Mouse (Mus musculus) kidney, embryonic 16.5 days (tissue): ENCODE data around the gene BC048562. TPM values are rescaled to one million over a fixed set of nuclear protein-coding genes. Genes with fewer than 3 reads are reported as not detected.

Experiments
- ATAC-seq: fragments of 200-750 bp; cut with Nextera tagmentation; 2 replicates; pipeline ENCODE4 v1.8.0; 2017; ENCODE audit warnings: moderate TSS enrichment; ENCODE audit not compliant: low FRiP score, low TSS enrichment
- H3K27ac ChIP-seq: fragments of 300-500 bp; sonication (generic); 2 replicates; pipeline ENCODE4 v1.5.1; 2014; ENCODE audit warnings: low read length
- H3K27me3 ChIP-seq: fragments of 300-500 bp; sonication (generic); 2 replicates; pipeline ENCODE4 v1.6.1; 2014; ENCODE audit warnings: low read length, control low read depth, mixed read lengths; ENCODE audit not compliant: insufficient read depth
- H3K36me3 ChIP-seq: fragments of 300-500 bp; sonication (generic); 2 replicates; pipeline ENCODE4 v1.6.1; 2014; ENCODE audit warnings: low read length, control low read depth, mixed read lengths; ENCODE audit not compliant: insufficient read depth
- H3K4me1 ChIP-seq: fragments of 300-500 bp; sonication (generic); 2 replicates; pipeline ENCODE4 v1.6.1; 2014; ENCODE audit warnings: low read length, control low read depth, mixed read lengths; ENCODE audit not compliant: insufficient read depth
- H3K4me2 ChIP-seq: fragments of 300-500 bp; sonication (generic); replicated peaks from 2 replicates; pipeline ENCODE4 v1.6.1; 2014; ENCODE audit warnings: low read depth, low read length
- H3K4me3 ChIP-seq: fragments of 300-500 bp; sonication (generic); 2 replicates; pipeline ENCODE4 v1.5.1; 2014; ENCODE audit warnings: mild to moderate bottlenecking, low read length
- H3K9ac ChIP-seq: fragments of 300-500 bp; sonication (generic); replicated peaks from 2 replicates; pipeline ENCODE4 v1.6.1; 2014; ENCODE audit warnings: low read length
- H3K9me3 ChIP-seq: fragments of 300-500 bp; sonication (generic); 2 replicates; pipeline ENCODE4 v1.6.1; 2016; ENCODE audit warnings: low read length, control low read depth
- WGBS: fragments of 180-500 bp; shearing (Covaris S2); extraction: QIAGEN DNeasy Blood & Tissue Kit; methylation state at CpG from one replicate; pipeline ENCODE4 v1.1.7; 2014; 5-methylcytosine and 5-hydroxymethylcytosine counted together
- polyA plus RNA-seq: library from polyadenylated mRNA; unstranded; fragments of >200 nt; fragmentation: Nextera tagmentation; extraction: Ambion mirVana; gene quantifications from 2 replicates; pipeline ENCODE4 v1.2.1, GENCODE M21; 2015

BC048562 gene
- polyA plus RNA-seq, 1 experiment from 2014 or later: not detected

DNA sequence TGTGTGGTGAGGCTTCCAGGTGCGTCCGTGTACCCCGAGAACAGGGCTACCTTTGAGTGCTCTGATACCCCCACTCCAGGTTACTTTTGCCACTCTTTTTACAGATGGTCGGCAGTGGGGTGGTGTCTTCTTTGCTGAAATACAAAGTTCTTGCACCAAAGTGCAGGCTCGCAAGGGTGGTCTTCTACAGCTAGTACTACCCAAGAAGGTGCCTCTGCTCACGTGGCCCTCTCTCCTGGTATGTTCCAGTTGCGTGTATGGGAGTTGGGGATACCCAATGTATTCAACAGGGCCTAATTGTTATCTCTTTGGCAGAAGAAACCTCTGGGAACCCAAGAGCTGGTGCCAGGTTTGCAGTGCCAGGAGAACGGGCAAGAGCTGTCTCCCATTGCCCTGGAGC lies 57.0 kb downstream of the BC048562 start:
- Histone ChIP-seq H3K9ac (no peak overlapping the region), H3K36me3 (peaks cover 76% of the 10 kb centered on the region), H3K9me3 (no peaks in the 10 kb centered on the region), H3K27ac (no peak overlapping the region), H3K27me3 (no peaks in the 10 kb centered on the region), H3K4me2 (no peak overlapping the region), H3K4me3 (no peak overlapping the region), H3K4me1 (peaks cover 21% of the 10 kb centered on the region)
- no peak for ATAC-seq
- WGBS: 98% methylated on average over 8 of the region's 8 CpGs

DNA sequence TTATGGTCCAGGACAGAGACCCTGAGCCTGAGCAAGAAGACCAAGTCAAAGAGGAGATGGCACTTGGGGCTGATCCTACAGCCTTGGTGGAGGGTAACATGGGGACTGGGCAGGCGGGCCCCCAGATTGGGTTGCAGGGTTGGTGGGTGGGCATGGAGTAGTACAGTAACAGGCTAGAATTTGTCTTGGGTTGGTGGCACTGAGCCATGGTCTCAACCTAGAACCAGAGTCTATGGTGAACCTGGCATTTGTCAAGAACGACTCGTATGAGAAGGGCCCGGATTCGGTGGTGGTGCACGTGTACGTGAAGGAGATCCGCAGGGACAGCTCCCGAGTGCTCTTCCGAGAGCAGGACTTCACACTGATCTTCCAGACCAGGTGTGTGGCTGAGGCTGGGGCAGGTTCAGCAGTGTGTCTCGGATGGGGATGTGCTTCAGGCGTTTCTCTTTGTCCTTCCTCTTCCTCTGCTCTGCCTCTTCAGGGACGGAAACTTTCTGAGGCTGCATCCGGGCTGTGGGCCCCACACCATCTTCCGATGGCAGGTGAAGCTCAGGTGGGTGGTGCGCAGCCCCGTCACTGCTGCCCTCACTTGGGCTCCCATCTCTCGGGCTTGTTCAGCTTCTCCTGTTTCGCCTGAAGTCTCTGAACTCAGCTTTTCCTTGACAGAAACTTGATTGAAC lies 58.0 kb downstream of the BC048562 start:
- no peak for ATAC-seq
- H3K9me3 ChIP-seq: no peaks in the 10 kb centered on the region
- peaks cover 21% of the 10 kb centered on the region for H3K4me1 ChIP-seq
- peaks cover 76% of the 10 kb centered on the region for H3K36me3 ChIP-seq
- no peak overlapping the region for H3K27ac ChIP-seq
- 94% methylated on average over 19 of the region's 19 CpGs for WGBS
- no peak overlapping the region for H3K4me3 ChIP-seq
- H3K9ac ChIP-seq: no peak overlapping the region
- H3K27me3 ChIP-seq: no peaks in the 10 kb centered on the region
- no peak overlapping the region for H3K4me2 ChIP-seq

DNA sequence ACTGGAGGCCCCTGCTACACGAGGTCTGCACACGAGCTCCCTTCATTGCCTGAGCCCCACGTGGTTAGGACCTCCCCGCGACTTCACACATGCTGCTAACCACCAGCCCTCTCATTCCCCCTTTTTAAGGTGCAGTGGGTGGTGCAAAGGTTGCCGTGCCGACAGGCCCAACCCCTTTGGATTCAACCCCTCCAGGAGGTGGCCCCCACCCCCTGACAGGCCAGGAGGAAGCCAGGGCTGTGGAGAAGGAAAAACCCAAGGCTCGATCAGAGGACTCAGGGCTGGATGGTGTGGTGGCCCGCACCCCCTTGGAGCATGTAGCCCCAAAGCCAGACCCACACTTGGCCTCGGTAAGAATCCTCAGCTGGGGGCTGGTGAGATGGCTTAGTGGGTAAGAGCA lies 58.6 kb downstream of the BC048562 start:
- H3K27me3 ChIP-seq: no peaks in the 10 kb centered on the region
- no peak for ATAC-seq
- H3K27ac ChIP-seq: no peak overlapping the region
- no peak overlapping the region for H3K4me2 ChIP-seq
- no peak overlapping the region for H3K4me3 ChIP-seq
- H3K9ac ChIP-seq: no peak overlapping the region
- no peaks in the 10 kb centered on the region for H3K9me3 ChIP-seq
- 79% methylated on average over 10 of the region's 10 CpGs for WGBS
- peaks cover 76% of the 10 kb centered on the region for H3K36me3 ChIP-seq
- peaks cover 18% of the 10 kb centered on the region for H3K4me1 ChIP-seq

Other genes starting within 250 kb of the BC048562 start
- gene Bsn, start 246.1 kb upstream of the BC048562 start, polyA plus RNA-seq: 0.64 and 0.67 TPM in 2 replicates
- gene Dag1, start 172.5 kb upstream of the BC048562 start, polyA plus RNA-seq: 163 and 182 TPM in 2 replicates
- gene Nicn1, start 146.1 kb upstream of the BC048562 start, polyA plus RNA-seq: 37.2 and 45.5 TPM in 2 replicates
- gene Amt, start 139.6 kb upstream of the BC048562 start, polyA plus RNA-seq: 40.8 and 43.7 TPM in 2 replicates
- 495 and 508 TPM in 2 replicates for gene Rhoa, start 130.4 kb upstream of the BC048562 start, polyA plus RNA-seq
- gene Tcta, start 130.3 kb upstream of the BC048562 start, polyA plus RNA-seq: 34.9 and 38.9 TPM in 2 replicates
- 686 and 695 TPM in 2 replicates for gene Gpx1, start 97.6 kb upstream of the BC048562 start, polyA plus RNA-seq
- 113 and 119 TPM in 2 replicates for gene Usp4, start 88.6 kb upstream of the BC048562 start, polyA plus RNA-seq
- 0.62 and 1.2 TPM in 2 replicates for gene 1700102P08Rik, start 43.7 kb upstream of the BC048562 start, polyA plus RNA-seq
- gene Ccdc36, start 8.0 kb upstream of the BC048562 start, polyA plus RNA-seq: 1.5 and 1.7 TPM in 2 replicates
- 77.0 and 82.4 TPM in 2 replicates for gene Ccdc71, start 24.0 kb downstream of the BC048562 start, polyA plus RNA-seq
- gene Klhdc8b, start 25.1 kb downstream of the BC048562 start, polyA plus RNA-seq: 38.8 and 41.6 TPM in 2 replicates
- gene Lamb2, start 43.3 kb downstream of the BC048562 start, polyA plus RNA-seq: 68.5 and 73.6 TPM in 2 replicates
- gene Usp19, start 54.1 kb downstream of the BC048562 start, polyA plus RNA-seq: 79.1 and 82.0 TPM in 2 replicates
- gene Qars, start 71.2 kb downstream of the BC048562 start, polyA plus RNA-seq: 127 and 140 TPM in 2 replicates
- 129 and 135 TPM in 2 replicates for gene Qrich1, start 80.3 kb downstream of the BC048562 start, polyA plus RNA-seq
- gene Impdh2, start 123.8 kb downstream of the BC048562 start, polyA plus RNA-seq: 188 and 198 TPM in 2 replicates
- 47.6 and 48.6 TPM in 2 replicates for gene Ndufaf3, start 131.0 kb downstream of the BC048562 start, polyA plus RNA-seq
- 200 TPM in 2 replicates for gene Dalrd3, start 133.4 kb downstream of the BC048562 start, polyA plus RNA-seq
- gene Wdr6, start 142.3 kb downstream of the BC048562 start, polyA plus RNA-seq: 148 and 150 TPM in 2 replicates
- gene P4htm, start 161.2 kb downstream of the BC048562 start, polyA plus RNA-seq: 10.8 and 11.0 TPM in 2 replicates
- gene Arih2, start 212.9 kb downstream of the BC048562 start, polyA plus RNA-seq: 52.7 and 58.2 TPM in 2 replicates
- gene Slc25a20, start 225.6 kb downstream of the BC048562 start, polyA plus RNA-seq: 60.4 and 61.7 TPM in 2 replicates